Mouse (Mus musculus): ENCODE results near the gene Olfr56. TPM values are rescaled to one million over a fixed set of nuclear protein-coding genes. Genes with fewer than 3 reads are reported as not detected.
A peak's percentile ranks its signal among the peaks of the same experiment; 100 is the strongest.
"Not testable (repeated sequence)": the region's sequence is repeated elsewhere in the genome, so short reads cannot be mapped to it uniquely, and the experiment has no call there.

The Olfr56 gene
- polyA plus RNA-seq, 1 experiment = 0.10 TPM

DNA sequence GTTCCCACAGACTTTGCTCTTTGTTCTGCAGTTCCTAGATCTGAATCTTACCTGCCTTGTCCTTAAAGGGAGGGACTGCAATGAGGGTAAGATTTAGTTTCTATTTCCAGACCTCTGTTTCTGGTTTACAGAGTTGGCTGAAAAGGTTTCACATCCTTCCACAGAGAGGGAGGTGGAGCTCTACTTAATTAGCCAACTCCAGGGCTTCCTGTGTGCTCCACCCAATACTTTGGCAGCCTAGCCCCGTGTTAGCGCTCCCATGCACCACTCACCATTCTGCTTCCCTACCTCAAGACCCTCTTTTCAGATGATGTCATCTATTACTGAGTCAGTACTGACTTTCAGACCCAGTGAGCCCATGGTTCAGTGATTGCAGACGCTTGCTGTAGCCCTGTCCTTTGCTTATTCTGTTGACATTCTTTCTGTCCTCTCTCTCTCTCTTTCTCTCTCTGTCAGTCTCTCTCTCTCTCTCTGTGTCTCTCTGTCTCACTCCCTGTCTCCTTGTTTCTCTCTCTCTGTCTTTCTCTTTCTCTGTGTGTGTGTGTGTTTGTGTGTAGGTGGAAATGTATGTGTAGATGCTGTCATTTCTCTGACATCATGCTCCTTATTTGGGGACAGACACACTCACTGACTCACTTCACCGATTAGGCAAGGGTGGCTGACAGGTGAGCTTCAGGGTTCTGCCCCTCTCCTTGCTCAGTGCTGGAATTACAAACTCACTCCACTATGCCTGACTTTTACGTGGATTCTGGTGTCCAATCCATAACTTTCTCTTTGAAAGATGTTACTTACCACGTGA is 72.6 kb downstream of the Olfr56 start, which contains the start of gene 9930111J21Rik2:
TSS of gene 9930111J21Rik2 (minus strand) at position 150 of the 799 bp plus-strand sequence.
- DNase-seq (ENCODE audit: extremely low spot score in 1 of 2, low spot score in 1 of 2) = not testable (repeated sequence)

DNA sequence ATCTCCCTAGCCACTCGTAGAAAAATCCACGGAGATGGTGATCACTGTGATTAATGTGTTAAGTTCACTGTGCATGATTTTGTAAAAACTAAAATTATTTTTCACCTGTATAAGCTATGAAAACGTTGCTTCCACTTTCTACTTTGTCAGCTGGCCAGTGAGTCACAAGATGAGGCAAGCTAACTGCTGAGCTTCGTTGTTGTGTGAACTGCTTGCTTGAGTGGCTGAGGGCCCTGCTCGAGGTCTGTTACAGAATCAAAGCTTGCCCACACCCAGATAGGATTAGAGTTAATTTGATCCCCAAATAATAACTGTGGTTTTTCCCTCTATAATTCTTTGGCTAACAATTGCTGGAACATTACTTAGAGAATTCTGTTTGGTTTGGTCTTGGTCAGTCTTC is 73.2 kb downstream of the Olfr56 start:
- DNase-seq (ENCODE audit: extremely low spot score in 1 of 2, low spot score in 1 of 2) = not testable (repeated sequence)

DNA sequence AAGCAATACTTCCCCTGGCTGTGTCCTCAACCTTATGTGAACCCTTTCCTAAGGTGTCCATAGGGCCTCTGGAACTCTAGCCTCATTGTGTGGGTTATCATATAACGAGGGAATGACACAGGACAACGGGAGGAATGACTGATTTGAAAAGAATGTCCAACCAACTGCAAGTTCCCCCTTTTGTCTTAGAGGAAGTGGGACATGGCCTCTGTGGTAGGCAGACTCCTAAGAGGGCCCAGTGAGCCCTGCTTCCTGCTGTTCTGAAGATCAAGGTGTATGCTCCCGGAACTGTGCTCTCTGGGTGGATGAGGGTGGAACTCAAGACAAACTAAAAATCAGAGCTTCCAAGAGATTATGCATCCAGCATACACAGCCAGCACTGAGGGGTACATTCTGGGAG is 81.4 kb downstream of the Olfr56 start:
- DNase-seq (ENCODE audit: extremely low spot score in 1 of 2, low spot score in 1 of 2) = not testable (repeated sequence)

DNA sequence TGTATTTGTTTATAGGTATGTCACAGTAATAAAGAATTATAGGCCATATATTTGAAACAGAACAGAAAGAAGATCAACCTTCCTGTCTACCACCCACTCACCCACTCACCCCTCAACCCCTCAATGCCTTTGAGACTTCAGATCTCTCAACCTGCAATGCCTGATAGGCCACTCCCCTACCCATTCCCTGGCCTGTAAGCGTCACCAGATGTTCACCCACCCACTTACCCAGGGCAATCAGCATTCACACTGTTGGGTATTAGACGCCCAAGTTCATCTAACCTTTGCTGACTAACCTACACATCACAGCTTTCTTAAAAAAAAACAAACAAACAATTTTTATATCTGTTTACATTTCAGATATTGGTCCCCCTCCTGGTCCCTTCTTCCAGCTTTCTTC is 83.2 kb downstream of the Olfr56 start:
- DNase-seq (ENCODE audit: extremely low spot score in 1 of 2, low spot score in 1 of 2) = not testable (repeated sequence)

DNA sequence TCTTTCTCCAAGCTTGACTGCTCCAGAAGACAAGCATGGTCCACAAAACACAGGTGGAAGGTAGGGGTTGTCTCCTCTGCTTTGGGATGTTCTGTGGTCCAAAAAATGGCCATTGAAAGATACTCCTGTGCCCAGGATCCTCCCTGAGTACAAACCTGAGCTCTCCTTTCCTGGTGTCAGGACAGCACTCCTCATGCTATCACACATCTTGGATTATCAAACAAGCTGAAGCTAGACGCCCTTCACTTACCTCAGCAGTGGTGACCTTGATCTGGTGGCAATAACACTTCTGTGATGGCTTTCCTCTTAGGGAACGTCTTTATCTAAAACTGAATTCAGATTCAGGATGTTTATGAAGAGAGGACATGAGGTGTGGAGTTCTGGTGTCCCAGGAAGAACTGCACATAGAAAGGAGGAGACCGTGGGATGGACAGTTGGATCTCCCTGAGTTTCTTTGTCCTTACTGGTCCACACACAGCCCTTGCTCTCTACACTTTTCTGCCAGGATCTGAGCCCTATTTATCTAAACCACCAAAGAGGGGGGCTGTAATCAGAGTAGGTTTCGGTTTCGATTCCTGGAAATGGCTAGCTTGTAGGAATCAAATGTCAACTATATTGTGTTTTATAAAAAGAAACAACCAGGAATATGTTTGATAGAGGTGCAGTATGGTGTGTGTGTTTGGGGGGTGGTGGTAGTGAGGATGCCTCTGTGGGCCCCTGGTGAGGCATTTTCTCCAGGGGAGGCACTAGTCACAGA is 85.2 kb downstream of the Olfr56 start, which contains the start of gene Tgtp2:
TSS of gene Tgtp2 (minus strand) at position 494 of the 757 bp plus-strand sequence.
- DNase-seq (ENCODE audit: extremely low spot score in 1 of 2, low spot score in 1 of 2) = not testable (repeated sequence)

DNA sequence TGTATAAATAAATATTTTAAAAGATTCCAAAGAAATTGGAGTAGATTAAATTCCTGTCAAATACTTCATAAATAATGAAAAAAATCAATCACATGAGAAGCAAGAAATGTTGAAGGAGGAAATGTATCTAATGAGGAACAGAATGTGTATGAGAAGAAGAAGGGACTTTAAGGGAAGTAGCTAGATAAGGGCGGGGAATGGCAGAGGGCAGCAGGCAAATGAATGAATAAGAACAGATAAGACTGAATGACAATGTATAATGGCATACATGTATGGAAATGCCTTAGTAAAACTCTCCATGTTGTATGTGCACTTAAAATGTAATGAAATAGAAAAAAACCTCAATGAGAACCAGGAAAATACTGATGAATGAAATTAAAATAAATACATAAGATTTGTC is 89.7 kb downstream of the Olfr56 start:
- no peak for DNase-seq (ENCODE audit: extremely low spot score in 1 of 2, low spot score in 1 of 2)

GRCm38 (mm10) chr11:49076001-49076757 is 97.5 kb downstream of the Olfr56 start, which contains the start of gene Ifi47:
Gene Ifi47 (plus strand): TSS chr11:49076587.
- not testable (repeated sequence) for DNase-seq (ENCODE audit: extremely low spot score in 1 of 2, low spot score in 1 of 2)

DNA sequence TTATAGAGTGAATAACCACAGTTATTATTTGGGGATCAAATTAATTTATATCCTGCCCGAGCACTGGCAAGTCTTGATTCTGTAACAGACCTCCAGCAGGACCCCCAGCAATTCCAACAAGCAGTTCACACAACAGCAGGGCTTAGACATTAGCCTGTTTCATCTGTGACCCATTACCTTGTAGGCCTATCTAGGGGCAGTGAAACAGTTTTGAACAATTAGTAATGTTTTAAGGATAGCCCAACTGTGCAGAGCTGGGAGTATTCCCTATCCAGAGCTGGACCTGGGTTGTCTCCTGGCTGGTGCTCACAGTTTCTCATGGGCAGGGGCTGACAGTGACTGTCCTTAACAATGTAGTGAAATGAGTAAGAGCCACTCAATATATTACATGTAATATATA is 98.3 kb downstream of the Olfr56 start:
- no peak for DNase-seq (ENCODE audit: extremely low spot score in 1 of 2, low spot score in 1 of 2)

- DNase-seq (ENCODE audit: extremely low spot score in 1 of 2, low spot score in 1 of 2) = no peak
Observed at GRCm38 (mm10) chr11:49078719-49079118, 100.0 kb downstream of the Olfr56 start.

DNA sequence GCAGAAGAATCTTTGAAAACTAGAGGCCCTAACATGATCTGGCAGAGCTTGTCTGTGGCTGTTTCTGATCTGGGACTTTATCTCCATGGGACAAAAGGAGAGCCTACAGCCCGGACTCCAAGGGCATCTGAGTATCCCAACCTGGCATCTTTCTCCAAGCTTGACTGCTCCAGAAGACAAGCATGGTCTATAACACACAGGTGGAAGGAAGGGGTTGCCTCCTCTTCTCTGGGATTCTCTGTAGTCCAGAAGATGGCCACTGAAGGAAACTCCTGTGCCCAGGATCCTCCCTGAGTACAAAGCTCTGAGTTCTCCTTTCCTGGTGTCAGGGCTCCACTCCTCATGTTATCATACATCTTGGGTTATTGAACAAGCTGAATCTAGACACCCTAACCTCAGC is 101.9 kb downstream of the Olfr56 start:
- no peak for DNase-seq (ENCODE audit: extremely low spot score in 1 of 2, low spot score in 1 of 2)

DNA sequence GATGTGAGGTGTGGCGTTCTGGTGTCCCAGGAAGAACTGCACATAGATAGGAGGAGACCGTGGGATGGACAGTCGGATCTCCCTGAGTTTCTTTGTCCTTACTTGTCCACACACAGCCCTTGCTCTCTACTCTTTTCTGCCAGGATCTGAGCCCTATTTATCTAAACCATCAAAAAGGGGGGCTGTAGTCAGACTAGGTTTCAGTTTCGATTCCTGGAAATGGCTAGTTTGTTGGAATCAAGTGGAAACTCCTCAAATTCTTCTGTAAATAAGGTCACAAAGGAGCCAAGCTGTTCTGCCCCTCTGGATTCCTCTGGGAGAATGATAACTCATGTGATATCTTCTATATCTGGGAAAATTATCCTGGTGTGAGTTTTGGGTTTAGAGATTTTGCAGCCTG is 102.7 kb downstream of the Olfr56 start:
- DNase-seq (ENCODE audit: extremely low spot score in 1 of 2, low spot score in 1 of 2) = no peak

DNA sequence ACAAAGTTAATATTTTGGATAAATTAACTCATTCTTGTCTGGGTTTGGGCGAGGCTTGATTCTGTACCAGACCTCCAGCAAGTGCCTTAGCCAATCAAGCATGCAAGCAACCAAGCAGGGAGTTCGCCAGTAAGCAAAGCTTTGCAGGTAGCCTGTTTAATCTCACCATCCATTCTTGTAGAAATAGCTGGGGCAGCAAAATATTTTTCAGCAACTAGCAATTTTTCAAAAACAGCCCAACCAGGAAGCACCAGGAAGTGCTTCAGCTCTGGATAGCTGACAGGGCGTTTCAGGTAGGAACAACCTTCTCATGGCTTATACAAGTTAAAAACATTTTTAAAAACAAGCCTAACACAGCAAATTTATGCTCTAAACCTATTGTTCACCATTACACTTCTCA is 103.2 kb downstream of the Olfr56 start:
- DNase-seq (ENCODE audit: extremely low spot score in 1 of 2, low spot score in 1 of 2) = no peak

DNA sequence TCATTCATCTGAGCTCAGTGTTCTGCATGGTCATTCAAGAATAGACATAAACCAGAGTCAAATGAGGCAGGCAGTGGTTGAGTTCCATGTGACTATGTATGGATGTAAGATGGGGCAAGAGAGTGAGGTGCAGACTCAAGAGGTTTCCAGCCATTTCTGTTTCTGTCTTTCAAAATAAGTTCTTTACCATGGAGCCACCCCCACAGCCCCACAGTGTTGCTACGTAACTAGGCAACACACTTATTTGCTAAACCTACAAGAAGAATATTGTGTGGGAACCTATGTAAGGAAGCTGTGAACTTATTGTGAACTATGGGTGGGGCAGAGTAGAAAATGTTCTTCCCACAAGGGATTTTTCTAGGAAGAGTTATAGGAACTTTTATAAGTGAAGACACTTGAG is 104.5 kb downstream of the Olfr56 start:
- peak; percentile 32 to 34 for DNase-seq (ENCODE audit: extremely low spot score in 1 of 2, low spot score in 1 of 2)

DNA sequence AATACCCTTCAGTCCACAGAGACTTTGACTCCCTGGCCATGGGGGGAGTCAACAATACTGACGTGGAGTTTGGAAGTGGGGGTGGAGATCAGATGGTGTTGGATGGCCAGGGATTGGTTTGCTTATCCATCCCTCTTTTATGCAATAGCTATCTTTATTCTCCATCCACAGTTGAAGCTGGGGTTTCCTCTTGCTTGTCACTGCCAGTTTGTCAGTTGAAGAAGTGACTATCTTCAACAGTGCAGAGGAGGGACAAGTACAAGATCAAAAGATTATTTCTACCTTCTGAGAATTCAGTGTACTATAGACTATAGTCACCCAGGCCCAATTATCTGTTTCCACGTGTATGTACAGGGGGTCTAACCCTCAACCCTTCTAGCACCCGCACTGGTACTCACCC is 105.1 kb downstream of the Olfr56 start:
- DNase-seq (ENCODE audit: extremely low spot score in 1 of 2, low spot score in 1 of 2) = no peak

- DNase-seq (ENCODE audit: extremely low spot score in 1 of 2, low spot score in 1 of 2) = no peak
Observed at GRCm38 (mm10) chr11:49084385-49084784, 105.7 kb downstream of the Olfr56 start.

DNA sequence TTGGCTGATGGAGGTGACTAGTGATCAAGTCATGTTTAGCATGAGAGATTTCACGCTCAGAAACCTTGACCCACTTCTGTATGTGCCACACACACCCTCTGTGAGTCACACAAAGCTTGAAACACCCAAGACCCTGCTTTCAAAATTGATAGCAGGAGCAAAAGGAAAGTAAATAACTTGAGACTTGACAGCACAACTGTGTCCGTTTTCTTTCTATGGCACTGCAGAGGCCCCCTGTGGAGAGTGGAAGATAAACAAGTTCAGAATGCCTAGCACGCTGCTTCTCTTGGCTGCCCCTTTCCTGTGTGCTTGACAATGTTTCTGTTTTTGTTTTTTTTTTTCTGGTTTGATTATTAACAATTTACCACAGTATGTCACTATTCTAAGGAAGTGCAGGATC is 106.2 kb downstream of the Olfr56 start:
- no peak for DNase-seq (ENCODE audit: extremely low spot score in 1 of 2, low spot score in 1 of 2)

DNA sequence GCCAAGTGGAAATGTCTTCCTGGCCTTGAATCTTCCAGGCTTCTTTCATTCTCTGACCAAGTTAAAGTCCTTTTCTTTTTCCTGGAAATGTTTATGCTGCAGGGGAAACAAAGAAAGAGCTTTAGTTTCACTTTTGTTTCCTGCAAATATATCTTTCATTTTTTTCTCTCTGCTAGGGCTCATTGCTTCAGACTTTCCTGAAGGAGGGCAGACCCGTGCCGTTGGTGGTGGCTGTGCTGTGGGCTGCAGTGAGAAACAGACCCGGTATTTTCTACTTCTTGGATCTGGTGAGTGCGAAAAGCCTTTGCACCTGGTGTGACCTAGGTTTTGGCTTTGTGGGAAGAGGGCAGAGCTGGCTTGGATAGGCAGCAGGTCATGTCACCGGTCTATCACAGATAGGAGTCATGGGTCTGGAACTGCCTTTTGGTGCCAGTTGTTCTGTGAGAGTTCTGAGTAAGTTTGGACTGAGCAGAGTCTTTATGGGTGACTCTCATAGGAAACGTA is 108.2 kb downstream of the Olfr56 start:
- no peak for DNase-seq (ENCODE audit: extremely low spot score in 1 of 2, low spot score in 1 of 2)

GRCm38 (mm10) chr11:49087830-49088616 is 109.3 kb downstream of the Olfr56 start:
- DNase-seq (ENCODE audit: extremely low spot score in 1 of 2, low spot score in 1 of 2) = no peak

- DNase-seq (ENCODE audit: extremely low spot score in 1 of 2, low spot score in 1 of 2) = no peak
Observed at GRCm38 (mm10) chr11:49088990-49089652, 110.4 kb downstream of the Olfr56 start.
